In genomic region chr13:41872686-41873085, GRCm38 (mm10) we compare ENCODE assay signal across 24 mouse cellular contexts. TPM values are rescaled to one million over a fixed set of nuclear protein-coding genes. Genes with fewer than 3 reads are reported as not detected.
DNase-seq lines count a peak whose midpoint lies in the region; ATAC-seq and TF ChIP-seq lines count a peak whose summit lies in the region.
"Had no signal": no experiment of that assay in that cellular context is flagged by ENCODE, and none has a peak within 500 bp of the region (broad histone marks: within the 10 kb centered on the region; RNA-seq: fewer than 3 reads in every experiment).

No protein-coding gene starts in this region.

- H3K9ac ChIP-seq in kidney, embryonic 14.5 days (ENCODE audit: low read depth, low read length), result no peak overlapping the region
- H3K9ac ChIP-seq in lung, embryonic 15.5 days, result no peak overlapping the region
- no peak overlapping the region for H3K9ac ChIP-seq in intestine, postnatal 0 days (ENCODE audit: low read depth, low read length)
- H3K9ac ChIP-seq in forebrain, postnatal 0 days, result no peak overlapping the region
- H3K9ac ChIP-seq: forebrain, embryonic 15.5 days; heart, embryonic 12.5 days; hindbrain, embryonic 13.5 days; limb, embryonic 12.5 days; liver, embryonic 13.5 days; midbrain, embryonic 15.5 days; neural tube, embryonic 12.5 days had no signal

- TF ChIP-seq CTCF in gastrocnemius, adult 2 months (IDR thresholded peaks at IDR 0.05), result no peak
- TF ChIP-seq CTCF in intestine, postnatal 0 days (IDR thresholded peaks at IDR 0.05; ENCODE audit: low read depth), result no peak
- TF ChIP-seq CTCF in forebrain, postnatal 0 days (IDR thresholded peaks at IDR 0.05; ENCODE audit: low read depth), result no peak

- peak overlapping the region; percentile 17 for H3K4me2 ChIP-seq in kidney, embryonic 14.5 days (replicated peaks; ENCODE audit: low read depth, low read length)
- H3K4me2 ChIP-seq in lung, embryonic 15.5 days, result peak overlapping the region; percentile 14
- H3K4me2 ChIP-seq in intestine, postnatal 0 days (replicated peaks; ENCODE audit: low read depth), result peak overlapping the region; percentile 35
- no peak overlapping the region for H3K4me2 ChIP-seq in forebrain, postnatal 0 days (ENCODE audit: low read depth)
- H3K4me2 ChIP-seq: forebrain, embryonic 15.5 days; heart, embryonic 12.5 days; hindbrain, embryonic 13.5 days; liver, embryonic 13.5 days; midbrain, embryonic 15.5 days; neural tube, embryonic 12.5 days had no signal

- H3K27me3 ChIP-seq in kidney, embryonic 14.5 days (ENCODE audit: control insufficient read depth, insufficient read depth, low read length), result no peaks in the 10 kb centered on the region
- H3K27me3 ChIP-seq in lung, embryonic 15.5 days, result no peaks in the 10 kb centered on the region
- H3K27me3 ChIP-seq in intestine, postnatal 0 days (replicated peaks; ENCODE audit: control insufficient read depth, insufficient read depth, low read length), result no peaks in the 10 kb centered on the region
- no peaks in the 10 kb centered on the region for H3K27me3 ChIP-seq in forebrain, postnatal 0 days (ENCODE audit: insufficient read depth, low read length)
- H3K27me3 ChIP-seq: forebrain, embryonic 15.5 days; heart, embryonic 12.5 days; hindbrain, embryonic 13.5 days; limb, embryonic 12.5 days; liver, embryonic 13.5 days; midbrain, embryonic 15.5 days; neural tube, embryonic 12.5 days had no signal

- H3K36me3 ChIP-seq in kidney, embryonic 14.5 days (ENCODE audit: control insufficient read depth, insufficient read depth, low read length), result no peaks in the 10 kb centered on the region
- no peaks in the 10 kb centered on the region for H3K36me3 ChIP-seq in lung, embryonic 15.5 days
- H3K36me3 ChIP-seq in intestine, postnatal 0 days (ENCODE audit: control insufficient read depth, insufficient read depth), result no peaks in the 10 kb centered on the region
- H3K36me3 ChIP-seq in forebrain, postnatal 0 days (ENCODE audit: insufficient read depth), result no peaks in the 10 kb centered on the region
- H3K36me3 ChIP-seq: forebrain, embryonic 15.5 days; heart, embryonic 12.5 days; hindbrain, embryonic 13.5 days; limb, embryonic 12.5 days; liver, embryonic 13.5 days; midbrain, embryonic 15.5 days; neural tube, embryonic 12.5 days had no signal

- H3K27ac ChIP-seq in gastrocnemius, adult 2 months, result peak overlapping the region; percentile 38; the same call in 1 of the 2 replicates
- H3K27ac ChIP-seq in kidney, embryonic 14.5 days (ENCODE audit: low read depth, low read length), result peak overlapping the region; percentile 37; the same call in 1 of the 2 replicates
- peak overlapping the region; percentile 60 for H3K27ac ChIP-seq in lung, embryonic 15.5 days
- no peak overlapping the region for H3K27ac ChIP-seq in intestine, postnatal 0 days (ENCODE audit: low read depth, low read length)
- no peak overlapping the region for H3K27ac ChIP-seq in forebrain, postnatal 0 days (ENCODE audit: low read depth, low read length)
- H3K27ac ChIP-seq: forebrain, embryonic 15.5 days; hindbrain, embryonic 13.5 days; limb, embryonic 12.5 days; liver, embryonic 13.5 days; macrophage; midbrain, embryonic 15.5 days; neural tube, embryonic 12.5 days; stomach, postnatal 0 days had no signal

- 51% methylated on average over 7 of the region's 7 CpGs for WGBS in kidney, embryonic 14.5 days
- 56% methylated on average over 7 of the region's 7 CpGs for WGBS in lung, embryonic 15.5 days
- WGBS in intestine, postnatal 0 days, result 64% methylated on average over 7 of the region's 7 CpGs
- WGBS in forebrain, postnatal 0 days, result 63% methylated on average over 7 of the region's 7 CpGs

- DNase-seq in gastrocnemius, adult 2 months, result no peak
- DNase-seq in gastrocnemius, adult 18-20 months (ENCODE audit: low spot score), result no peak
- DNase-seq in kidney, postnatal 36 days, result no peak
- no peak for DNase-seq in lung, postnatal 4 days
- no peak for DNase-seq in forebrain, postnatal 0 days
- DNase-seq: adrenal gland, postnatal 10 days; cerebellum, adult 2 months; cerebellum, postnatal 25 days; heart, postnatal 36 days; layer of hippocampus, postnatal 36 days; liver, embryonic 13.5 days; right cerebral cortex, postnatal 14 days; thymus, adult 2 months had no signal

- H3K4me3 ChIP-seq in gastrocnemius, adult 2 months, result no peak overlapping the region
- no peak overlapping the region for H3K4me3 ChIP-seq in kidney, embryonic 14.5 days (ENCODE audit: low read length)
- H3K4me3 ChIP-seq in lung, embryonic 15.5 days, result no peak overlapping the region
- H3K4me3 ChIP-seq in intestine, postnatal 0 days (ENCODE audit: low read depth, low read length), result no peak overlapping the region
- H3K4me3 ChIP-seq in forebrain, postnatal 0 days (ENCODE audit: low read depth, low read length), result no peak overlapping the region
- H3K4me3 ChIP-seq: forebrain, embryonic 15.5 days; heart, embryonic 12.5 days; hindbrain, embryonic 13.5 days; limb, embryonic 12.5 days; liver, embryonic 13.5 days; midbrain, embryonic 15.5 days; neural tube, embryonic 12.5 days had no signal

- intact Hi-C loops in gastrocnemius, adult 2 months (cut with DNase I), result no loop called here

- no peaks in the 10 kb centered on the region for H3K9me3 ChIP-seq in kidney, embryonic 14.5 days (ENCODE audit: control insufficient read depth, low read length)
- H3K9me3 ChIP-seq in lung, embryonic 15.5 days, result no peaks in the 10 kb centered on the region
- no peaks in the 10 kb centered on the region for H3K9me3 ChIP-seq in intestine, postnatal 0 days (ENCODE audit: control insufficient read depth)
- no peaks in the 10 kb centered on the region for H3K9me3 ChIP-seq in forebrain, postnatal 0 days (ENCODE audit: low read length)
- H3K9me3 ChIP-seq: forebrain, embryonic 15.5 days; heart, embryonic 12.5 days; hindbrain, embryonic 13.5 days; limb, embryonic 12.5 days; liver, embryonic 13.5 days; midbrain, embryonic 15.5 days; neural tube, embryonic 12.5 days had no signal

- no peak for ATAC-seq in kidney, embryonic 14.5 days (ENCODE audit: low FRiP score, low TSS enrichment)
- ATAC-seq in lung, embryonic 15.5 days (ENCODE audit: borderline replicate concordance, extremely low read depth, low FRiP score, low TSS enrichment), result no peak
- no peak for ATAC-seq in intestine, postnatal 0 days
- ATAC-seq in forebrain, postnatal 0 days, result no peak
- ATAC-seq: forebrain, embryonic 15.5 days; midbrain, embryonic 15.5 days had no signal

- peaks cover 10% of the 10 kb centered on the region; the same call in 1 of the 2 replicates for H3K4me1 ChIP-seq in kidney, embryonic 14.5 days (ENCODE audit: control insufficient read depth, insufficient read depth, low read length)
- peaks cover 16% of the 10 kb centered on the region for H3K4me1 ChIP-seq in lung, embryonic 15.5 days
- no peaks in the 10 kb centered on the region for H3K4me1 ChIP-seq in intestine, postnatal 0 days (replicated peaks; ENCODE audit: control insufficient read depth, insufficient read depth, low read length)
- no peaks in the 10 kb centered on the region for H3K4me1 ChIP-seq in forebrain, postnatal 0 days (ENCODE audit: insufficient read depth)
- H3K4me1 ChIP-seq: forebrain, embryonic 15.5 days; hindbrain, embryonic 13.5 days; liver, embryonic 13.5 days; midbrain, embryonic 15.5 days had no signal

RNA-seq across cellular contexts. Expression of gene Adtrp, which starts 25.2 kb away (rescaled TPM):
- total RNA-seq in gastrocnemius, adult 2 months (2021), result not detected
- total RNA-seq in gastrocnemius, adult 18-20 months (2021), result under 1 TPM; 0.50 to 0.64 TPM
- polyA plus RNA-seq in kidney, embryonic 14.5 days (2014; fragmentation: Nextera tagmentation; extraction: Ambion mirVana), result 0.23 and 0.67 TPM in 2 replicates
- polyA plus RNA-seq in lung, embryonic 15.5 days (2015; fragmentation: Nextera tagmentation; extraction: Ambion mirVana), result 0.21 and 0.38 TPM in 2 replicates
- 110 and 132 TPM in 2 replicates for polyA plus RNA-seq in intestine, postnatal 0 days (2015; fragmentation: Nextera tagmentation; extraction: Ambion mirVana)
- total RNA-seq in forebrain, postnatal 0 days (2014; rRNA removed), result not detected in 2 replicates
- 0.19 TPM in 1 of 2 replicates, not detected in the other for polyA plus RNA-seq in forebrain, postnatal 0 days (2015; fragmentation: Nextera tagmentation; extraction: Ambion mirVana)
- polyA plus RNA-seq: forebrain, embryonic 15.5 days; heart, embryonic 12.5 days; liver, embryonic 13.5 days; midbrain, embryonic 15.5 days had no signal

Comparison
In these comparisons a context has a peak if more than half of its experiments do, and no peak if none do; other contexts are left out.
1. H3K27ac ChIP-seq: peak in gastrocnemius, adult 2 months (single experiment), kidney, embryonic 14.5 days (single experiment) and lung, embryonic 15.5 days (single experiment); none in intestine, postnatal 0 days (single experiment) and forebrain, postnatal 0 days (single experiment).
2. RNA of gene Adtrp, which starts 25.2 kb away (polyA plus RNA-seq): 110 to 132 TPM in intestine, postnatal 0 days; 0.23 to 0.67 TPM in kidney, embryonic 14.5 days, 0.21 to 0.38 TPM in lung, embryonic 15.5 days and 0.19 TPM in forebrain, postnatal 0 days; every median in the first group is over 10 times any median in the second.